Mouse (Mus musculus): ENCODE results near the gene Mat1a. TPM values are rescaled to one million over a fixed set of nuclear protein-coding genes. Genes with fewer than 3 reads are reported as not detected.
A peak's percentile ranks its signal among the peaks of the same experiment; 100 is the strongest.

Gene Mat1a
- polyA plus RNA-seq, 2 experiments: 8.3 to 20.4 TPM

DNA sequence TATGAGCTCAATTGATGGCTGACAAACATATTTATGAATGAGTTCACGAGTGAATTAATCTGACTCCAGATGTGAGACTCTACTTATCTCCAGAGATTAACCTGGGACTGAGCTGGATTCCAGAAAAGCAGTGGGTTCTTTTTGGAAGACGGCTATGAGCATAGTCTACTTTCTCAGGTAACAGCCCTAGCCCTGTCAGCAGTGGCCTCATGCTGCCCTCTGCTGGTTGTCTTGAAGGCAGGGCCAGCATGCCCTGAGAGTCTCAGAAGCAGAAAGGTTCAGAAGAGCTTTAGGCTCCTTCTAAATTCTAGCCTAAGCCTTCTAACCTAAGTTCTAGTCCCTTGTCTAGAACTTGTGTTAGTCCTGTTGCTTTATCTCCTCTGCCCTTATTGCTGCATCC lies 57.8 kb downstream of the Mat1a start:
- H3K36me3 ChIP-seq (replicated peaks; ENCODE audit: control insufficient read depth, insufficient read depth, low read depth): no peaks in the 10 kb centered on the region
- H3K27me3 ChIP-seq (ENCODE audit: control insufficient read depth, insufficient read depth, low read length): no peaks in the 10 kb centered on the region
- no peak overlapping the region for H3K9ac ChIP-seq (replicated peaks)
- H3K4me3 ChIP-seq (ENCODE audit: insufficient read depth in 1 of 2, low read depth in 2 of 2, low read length in 2 of 2): no peak overlapping the region
- no peak overlapping the region for H3K27ac ChIP-seq
- TF ChIP-seq CTCF (IDR thresholded peaks at IDR 0.05; ENCODE audit: low read depth): peak; percentile 81
- TF ChIP-seq EP300 (IDR thresholded peaks at IDR 0.05; ENCODE audit: low read depth): no peak
- H3K4me2 ChIP-seq (ENCODE audit: low read depth): no peak overlapping the region
- peaks cover 0 to 10% of the 10 kb centered on the region in 2 experiments; a peak in 2 of 4 replicates for H3K4me1 ChIP-seq (replicated peaks; ENCODE audit: control insufficient read depth in 2 of 2, insufficient read depth in 2 of 2, low read length in 1 of 2)
- DNase-seq (ENCODE audit: low read depth in 3 of 3, low spot score in 3 of 3): no peak
- 9% methylated on average over 2 of the region's 2 CpGs for WGBS (ENCODE audit: insufficient replicate concordance)
- no peak for ATAC-seq (ENCODE audit: insufficient read depth)
- no peaks in the 10 kb centered on the region for H3K9me3 ChIP-seq (ENCODE audit: control insufficient read depth, low read length)

DNA sequence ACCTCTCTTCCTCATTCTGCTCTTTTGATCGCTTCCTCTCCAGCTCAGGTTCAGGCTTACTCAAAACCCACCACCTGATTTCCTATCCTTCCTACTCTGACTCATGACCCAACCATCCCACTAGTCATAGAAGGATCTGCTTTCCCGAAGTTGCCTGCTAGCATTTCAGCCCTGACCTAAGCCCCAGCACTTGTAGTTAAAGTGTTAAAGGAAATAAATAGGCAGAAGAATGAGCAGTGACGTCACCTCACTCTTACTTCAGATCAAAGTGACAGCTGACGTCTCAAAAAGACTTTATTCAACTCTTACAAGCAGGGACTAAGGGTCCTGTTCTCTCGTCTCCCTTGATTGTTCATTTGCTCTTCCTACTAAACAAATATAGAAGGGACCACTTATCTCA lies 62.4 kb downstream of the Mat1a start:
- TF ChIP-seq EP300 (IDR thresholded peaks at IDR 0.05; ENCODE audit: low read depth) (no peak), CTCF (IDR thresholded peaks at IDR 0.05; ENCODE audit: low read depth) (no peak)
- WGBS (ENCODE audit: insufficient replicate concordance): 24% methylated on average over 5 of the region's 5 CpGs
- no peak overlapping the region for H3K4me3 ChIP-seq (ENCODE audit: insufficient read depth in 1 of 2, low read depth in 2 of 2, low read length in 2 of 2)

DNA sequence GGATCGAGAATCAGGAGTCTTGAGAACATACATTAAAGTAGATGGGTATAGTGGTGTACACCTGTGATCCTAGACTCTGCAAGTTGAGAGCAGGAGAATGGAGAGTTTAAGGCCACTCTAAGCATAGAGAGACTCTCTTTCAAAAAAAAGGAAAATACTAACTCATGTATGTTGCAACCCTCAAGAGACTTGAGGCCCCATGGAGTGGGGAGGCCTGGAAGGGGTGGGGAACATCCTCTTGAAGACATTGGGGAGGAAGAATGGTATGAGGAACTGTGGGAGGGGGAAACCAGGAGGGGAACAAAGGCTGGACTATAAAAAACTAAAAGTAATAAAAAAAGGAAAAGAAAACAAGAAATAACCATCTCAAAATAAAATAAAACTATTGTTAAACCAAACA lies 63.7 kb downstream of the Mat1a start:
- no peak for ATAC-seq (ENCODE audit: insufficient read depth)
- no peaks in the 10 kb centered on the region for H3K27me3 ChIP-seq (ENCODE audit: control insufficient read depth, insufficient read depth, low read length)
- H3K27ac ChIP-seq: no peak overlapping the region
- DNase-seq (ENCODE audit: low read depth in 3 of 3, low spot score in 3 of 3): no peak
- no peaks in the 10 kb centered on the region for H3K4me1 ChIP-seq (replicated peaks; ENCODE audit: control insufficient read depth in 2 of 2, insufficient read depth in 2 of 2, low read length in 1 of 2)
- no peaks in the 10 kb centered on the region for H3K36me3 ChIP-seq (replicated peaks; ENCODE audit: control insufficient read depth, insufficient read depth, low read depth)
- H3K9ac ChIP-seq (replicated peaks): no peak overlapping the region
- WGBS (ENCODE audit: insufficient replicate concordance): 55% methylated on average over 1 of the region's 1 CpGs
- no peak overlapping the region for H3K4me3 ChIP-seq (ENCODE audit: insufficient read depth in 1 of 2, low read depth in 2 of 2, low read length in 2 of 2)
- no peak for TF ChIP-seq EP300 (IDR thresholded peaks at IDR 0.05; ENCODE audit: low read depth)
- TF ChIP-seq CTCF (IDR thresholded peaks at IDR 0.05; ENCODE audit: low read depth): no peak
- no peaks in the 10 kb centered on the region for H3K9me3 ChIP-seq (ENCODE audit: control insufficient read depth, low read length)
- H3K4me2 ChIP-seq (ENCODE audit: low read depth): no peak overlapping the region

More for the DNA sequence above, 62.4 kb downstream of the Mat1a start:
- no peak overlapping the region for H3K9ac ChIP-seq (replicated peaks)
- ATAC-seq (ENCODE audit: insufficient read depth): no peak
- H3K4me1 ChIP-seq (replicated peaks; ENCODE audit: control insufficient read depth in 2 of 2, insufficient read depth in 2 of 2, low read length in 1 of 2): no peaks in the 10 kb centered on the region
- no peak overlapping the region for H3K27ac ChIP-seq
- no peaks in the 10 kb centered on the region for H3K9me3 ChIP-seq (ENCODE audit: control insufficient read depth, low read length)
- no peak overlapping the region for H3K4me2 ChIP-seq (ENCODE audit: low read depth)
- no peaks in the 10 kb centered on the region for H3K27me3 ChIP-seq (ENCODE audit: control insufficient read depth, insufficient read depth, low read length)
- no peaks in the 10 kb centered on the region for H3K36me3 ChIP-seq (replicated peaks; ENCODE audit: control insufficient read depth, insufficient read depth, low read depth)
- DNase-seq (ENCODE audit: low read depth in 3 of 3, low spot score in 3 of 3): no peak

GRCm38 (mm10) chr14:41170514-41170913 lies 65.7 kb downstream of the Mat1a start:
- Histone ChIP-seq H3K27ac (no peak overlapping the region), H3K36me3 (replicated peaks; ENCODE audit: control insufficient read depth, insufficient read depth, low read depth) (no peaks in the 10 kb centered on the region), H3K27me3 (ENCODE audit: control insufficient read depth, insufficient read depth, low read length) (no peaks in the 10 kb centered on the region), H3K9me3 (ENCODE audit: control insufficient read depth, low read length) (no peaks in the 10 kb centered on the region), H3K4me1 (replicated peaks; ENCODE audit: control insufficient read depth in 2 of 2, insufficient read depth in 2 of 2, low read length in 1 of 2) (no peaks in the 10 kb centered on the region), H3K4me3 (ENCODE audit: insufficient read depth in 1 of 2, low read depth in 2 of 2, low read length in 2 of 2) (no peak overlapping the region), H3K4me2 (ENCODE audit: low read depth) (no peak overlapping the region), H3K9ac (replicated peaks) (no peak overlapping the region)
- no peak for TF ChIP-seq CTCF (IDR thresholded peaks at IDR 0.05; ENCODE audit: low read depth)
- TF ChIP-seq EP300 (IDR thresholded peaks at IDR 0.05; ENCODE audit: low read depth): no peak
- DNase-seq (ENCODE audit: low read depth in 3 of 3, low spot score in 3 of 3) (no peak), ATAC-seq (ENCODE audit: insufficient read depth) (no peak)
- WGBS (ENCODE audit: insufficient replicate concordance): 51% methylated on average over 2 of the region's 2 CpGs

Other genes with a start within 250 kb of the Mat1a start
- gene Sh2d4b, start 211.8 kb upstream of the Mat1a start, polyA plus RNA-seq (2012; rRNA removed): 0.18 and 0.23 TPM in 2 replicates
- 0.08 TPM in 1 of 2 replicates, not detected in the other for gene Sh2d4b, start 211.8 kb upstream of the Mat1a start, polyA plus RNA-seq (2014; fragmentation: Nextera tagmentation; extraction: Ambion mirVana)
- 22.0 and 22.9 TPM in 2 replicates for gene Tspan14, start 138.2 kb upstream of the Mat1a start, polyA plus RNA-seq (2012; rRNA removed)
- gene Tspan14, start 138.2 kb upstream of the Mat1a start, polyA plus RNA-seq (2014; fragmentation: Nextera tagmentation; extraction: Ambion mirVana): 25.4 and 28.5 TPM in 2 replicates
- gene Fam213a, start 91.2 kb upstream of the Mat1a start, polyA plus RNA-seq (2012; rRNA removed): 22.0 and 39.4 TPM in 2 replicates
- gene Fam213a, start 91.2 kb upstream of the Mat1a start, polyA plus RNA-seq (2014; fragmentation: Nextera tagmentation; extraction: Ambion mirVana): 41.8 and 45.1 TPM in 2 replicates
- not detected in 2 replicates for gene Dydc2, start 35.8 kb upstream of the Mat1a start, polyA plus RNA-seq (2012; rRNA removed)
- gene Dydc2, start 35.8 kb upstream of the Mat1a start, polyA plus RNA-seq (2014; fragmentation: Nextera tagmentation; extraction: Ambion mirVana): not detected in 2 replicates
- 0.03 TPM in 1 of 2 replicates, not detected in the other for gene Dydc1, start 32.1 kb upstream of the Mat1a start, polyA plus RNA-seq (2012; rRNA removed)
- gene Dydc1, start 32.1 kb upstream of the Mat1a start, polyA plus RNA-seq (2014; fragmentation: Nextera tagmentation; extraction: Ambion mirVana): 0.11 TPM in 1 of 2 replicates, not detected in the other
- gene Sftpa1, start 26.7 kb downstream of the Mat1a start, polyA plus RNA-seq (2012; rRNA removed): 0.01 and 0.10 TPM in 2 replicates
- 0.19 and 0.33 TPM in 2 replicates for gene Sftpa1, start 26.7 kb downstream of the Mat1a start, polyA plus RNA-seq (2014; fragmentation: Nextera tagmentation; extraction: Ambion mirVana)
- 5.5 and 9.6 TPM in 2 replicates for gene Mbl1, start 46.4 kb downstream of the Mat1a start, polyA plus RNA-seq (2012; rRNA removed)
- 26.0 and 27.5 TPM in 2 replicates for gene Mbl1, start 46.4 kb downstream of the Mat1a start, polyA plus RNA-seq (2014; fragmentation: Nextera tagmentation; extraction: Ambion mirVana)
- gene Sftpd, start 80.1 kb downstream of the Mat1a start, polyA plus RNA-seq (2012; rRNA removed): not detected in 2 replicates
- gene Sftpd, start 80.1 kb downstream of the Mat1a start, polyA plus RNA-seq (2014; fragmentation: Nextera tagmentation; extraction: Ambion mirVana): 0.27 TPM in 1 of 2 replicates, not detected in the other
- not detected in 2 replicates for gene Gm2832, start 173.8 kb downstream of the Mat1a start, polyA plus RNA-seq (2012; rRNA removed)
- gene Gm2832, start 173.8 kb downstream of the Mat1a start, polyA plus RNA-seq (2014; fragmentation: Nextera tagmentation; extraction: Ambion mirVana): not detected in 2 replicates
- not detected in 2 replicates for gene Gm5798, start 243.6 kb downstream of the Mat1a start, polyA plus RNA-seq (2012; rRNA removed)
- gene Gm5798, start 243.6 kb downstream of the Mat1a start, polyA plus RNA-seq (2014; fragmentation: Nextera tagmentation; extraction: Ambion mirVana): not detected in 2 replicates